Comparison of ENCODE assay signal across 8 mouse cellular contexts in the genomic region with DNA sequence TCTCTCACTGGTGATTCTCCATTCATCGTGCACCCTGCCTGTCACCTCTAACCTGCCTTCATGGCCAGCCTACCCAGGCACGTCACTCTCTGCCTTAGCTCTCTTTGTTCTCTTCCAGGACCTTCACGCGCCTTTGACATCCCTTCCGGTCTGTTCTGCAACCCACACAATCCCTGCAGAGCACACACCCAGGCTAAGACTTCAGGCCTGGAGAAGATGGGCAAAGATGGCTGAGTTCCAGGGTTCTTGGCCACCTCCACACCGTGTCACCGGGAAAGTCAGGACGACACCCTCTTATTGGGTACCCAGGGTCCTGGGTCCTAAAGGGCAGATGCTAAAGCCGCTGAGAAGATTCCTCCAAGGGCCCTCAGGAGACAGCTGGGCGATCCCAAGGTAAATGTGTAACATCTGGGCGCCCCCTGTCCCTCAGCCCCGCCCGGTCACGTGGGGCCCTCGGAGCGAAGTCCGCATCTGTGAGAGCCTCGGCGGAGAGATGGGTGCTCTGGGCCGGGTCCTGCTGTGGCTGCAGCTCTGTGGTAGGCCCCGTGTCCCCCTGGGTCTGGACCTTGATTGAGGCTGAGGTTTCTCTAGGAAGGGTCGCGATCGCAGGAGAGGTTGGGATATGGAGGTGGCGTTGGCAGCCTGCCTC. TPM values are rescaled to one million over a fixed set of nuclear protein-coding genes. Genes with fewer than 3 reads are reported as not detected.
A peak's percentile ranks its signal among the peaks of the same experiment; 100 is the strongest.
DNase-seq lines count a peak whose midpoint lies in the region; ATAC-seq and TF ChIP-seq lines count a peak whose summit lies in the region.

TSS of gene Amn (plus strand) at position 467 of the 649 bp plus-strand sequence.

- WGBS in intestine, postnatal 0 days = 19% methylated on average over 25 of the region's 25 CpGs
- WGBS in limb, embryonic 15.5 days = 41% methylated on average over 25 of the region's 25 CpGs

- no peak for DNase-seq in layer of hippocampus, postnatal 10 days (ENCODE audit: low spot score in 2 of 2)
- DNase-seq in layer of hippocampus, adult 2 months (ENCODE audit: low spot score in 2 of 2) = no peak
- no peak for DNase-seq in B cell, adult 2 months
- DNase-seq in ovary, adult 18-20 months (ENCODE audit: low spot score) = no peak
- DNase-seq in urinary bladder, postnatal 25 days (ENCODE audit: low spot score) = no peak

- H3K9me3 ChIP-seq in intestine, postnatal 0 days (ENCODE audit: control insufficient read depth) = no peaks in the 10 kb centered on the region
- H3K9me3 ChIP-seq in limb, embryonic 15.5 days = no peaks in the 10 kb centered on the region

- peak within 1 kb of the TSS; percentile 51 for H3K9ac ChIP-seq in intestine, postnatal 0 days (ENCODE audit: low read depth, low read length)
- H3K9ac ChIP-seq in limb, embryonic 15.5 days = no peak within 1 kb of the TSS

- H3K4me1 ChIP-seq in cortical plate, adult 2 months (ENCODE audit: control insufficient read depth, insufficient read depth, low read length) = no peaks in the 10 kb centered on the region
- H3K4me1 ChIP-seq in intestine, postnatal 0 days (replicated peaks; ENCODE audit: control insufficient read depth, insufficient read depth, low read length) = 0 out of 2 replicates have a peak, but pooled peaks cover 8% of the 10 kb centered on the region
- H3K4me1 ChIP-seq in limb, embryonic 15.5 days = peaks cover 35% of the 10 kb centered on the region

- peaks cover 23% of the 10 kb centered on the region for H3K36me3 ChIP-seq in intestine, postnatal 0 days (ENCODE audit: control insufficient read depth, insufficient read depth)
- H3K36me3 ChIP-seq in limb, embryonic 15.5 days = peaks cover 5% of the 10 kb centered on the region; the same call in 1 of the 2 replicates

- ATAC-seq in intestine, postnatal 0 days = peak; percentile 75
- ATAC-seq in limb, embryonic 15.5 days (ENCODE audit: insufficient number of reproducible peaks, low FRiP score, low TSS enrichment, low read depth) = no peak

- TF ChIP-seq POLR2A in cortical plate, adult 2 months (IDR thresholded peaks at IDR 0.05; ENCODE audit: extremely low read depth, insufficient read depth, low read length) = no peak

- no peak within 1 kb of the TSS for H3K4me3 ChIP-seq in layer of hippocampus, adult 2 months
- no peak within 1 kb of the TSS for H3K4me3 ChIP-seq in cortical plate, adult 2 months (ENCODE audit: insufficient read depth, low read length)
- H3K4me3 ChIP-seq in intestine, postnatal 0 days (ENCODE audit: low read depth, low read length) = peak within 1 kb of the TSS; percentile 50
- peak within 1 kb of the TSS; percentile 18 for H3K4me3 ChIP-seq in limb, embryonic 15.5 days

- TF ChIP-seq CTCF in layer of hippocampus, adult 2 months (conservative IDR thresholded peaks at IDR 0.05) = no peak
- no peak for TF ChIP-seq CTCF in cortical plate, adult 2 months (IDR thresholded peaks at IDR 0.05; ENCODE audit: extremely low read depth, insufficient read depth, low read length)
- TF ChIP-seq CTCF in intestine, postnatal 0 days (IDR thresholded peaks at IDR 0.05; ENCODE audit: low read depth) = no peak; the same call in 1 of the 2 replicates

- peaks cover 42% of the 10 kb centered on the region for H3K27me3 ChIP-seq in intestine, postnatal 0 days (replicated peaks; ENCODE audit: control insufficient read depth, insufficient read depth, low read length)
- peaks cover 71% of the 10 kb centered on the region for H3K27me3 ChIP-seq in limb, embryonic 15.5 days

- H3K27ac ChIP-seq in layer of hippocampus, adult 2 months = no peak within 1 kb of the TSS
- no peak within 1 kb of the TSS for H3K27ac ChIP-seq in cortical plate, adult 2 months (ENCODE audit: insufficient read depth, low read length)
- H3K27ac ChIP-seq in intestine, postnatal 0 days (ENCODE audit: low read depth, low read length) = peak within 1 kb of the TSS; percentile 76
- H3K27ac ChIP-seq in limb, embryonic 15.5 days = no peak within 1 kb of the TSS

- H3K4me2 ChIP-seq in intestine, postnatal 0 days (replicated peaks; ENCODE audit: low read depth) = peak within 1 kb of the TSS; percentile 73
- peak within 1 kb of the TSS; percentile 30 for H3K4me2 ChIP-seq in limb, embryonic 15.5 days

RNA-seq across cellular contexts. Expression of gene Amn, which starts in this region (rescaled TPM):
- total RNA-seq in layer of hippocampus, postnatal 10 days (2021) = 10 to 100 TPM; 17.8 to 19.6 TPM
- total RNA-seq in layer of hippocampus, adult 2 months (2021) = 1 to 10 TPM; 4.7 to 5.4 TPM
- 18.7 and 23.1 TPM in 2 replicates for polyA plus RNA-seq in cortical plate, adult 2 months (2012; rRNA removed)
- polyA plus RNA-seq in intestine, postnatal 0 days (2015; fragmentation: Nextera tagmentation; extraction: Ambion mirVana) = 528 and 608 TPM in 2 replicates
- 1.0 and 1.2 TPM in 2 replicates for polyA plus RNA-seq in limb, embryonic 15.5 days (2015; fragmentation: Nextera tagmentation; extraction: Ambion mirVana)

Comparison
In these comparisons a context has a peak if more than half of its experiments do, and no peak if none do; other contexts are left out.
1. RNA of gene Amn (polyA plus RNA-seq): 528 to 608 TPM in intestine, postnatal 0 days; 18.7 to 23.1 TPM in cortical plate, adult 2 months and 1.0 to 1.2 TPM in limb, embryonic 15.5 days; every median in the first group is over 10 times any median in the second.
2. H3K4me3 ChIP-seq: peak in intestine, postnatal 0 days (single experiment) and limb, embryonic 15.5 days (single experiment); none in layer of hippocampus, adult 2 months (single experiment) and cortical plate, adult 2 months (single experiment).